Mouse (Mus musculus) thymus, postnatal 36 days (tissue): ENCODE measurements around the gene Rps6ka5.

Experiments
- DNase-seq, 2 experiments: peaks; one replicate each; pipeline ENCODE4 v3.0.0; 2022; ENCODE audit warnings: mixed read lengths in 2 of 2

The Rps6ka5 gene

DNA sequence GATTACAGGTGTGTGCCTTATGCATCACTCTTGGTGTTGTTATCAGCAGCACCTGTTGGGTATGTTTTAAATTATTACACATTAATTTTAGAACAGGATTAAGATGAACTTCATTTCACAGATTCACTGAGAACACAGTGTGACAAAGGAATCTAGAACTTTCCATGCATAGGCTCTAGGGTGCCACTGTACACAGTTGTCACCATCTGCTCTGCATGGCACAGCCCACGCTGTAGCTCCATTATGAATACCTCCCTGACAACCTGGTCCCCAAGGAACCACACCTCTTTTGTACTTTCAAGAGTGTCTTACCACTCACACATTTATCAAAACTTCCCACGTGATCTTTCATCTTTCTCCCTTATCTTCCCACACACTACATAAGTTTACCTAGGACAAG, 140.2 kb downstream of the Rps6ka5 start:
- no peak for DNase-seq

DNA sequence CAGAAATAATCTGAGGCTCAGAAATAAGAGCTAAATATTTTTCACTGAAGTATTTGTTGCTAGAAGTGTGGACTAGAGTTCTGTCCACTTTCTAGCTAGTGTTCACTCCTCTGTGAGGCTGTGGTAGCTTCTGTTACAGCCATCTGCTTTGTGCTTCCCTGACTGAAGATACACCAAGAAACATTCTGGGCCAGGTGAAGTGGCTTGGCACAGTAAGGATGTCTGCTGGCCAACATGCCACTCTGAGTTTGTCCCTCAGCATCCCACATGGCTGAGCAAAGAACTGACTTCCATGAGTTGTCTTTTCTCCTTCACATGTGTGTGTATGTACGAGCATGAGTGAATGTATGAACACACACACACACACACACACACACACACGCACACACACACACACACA, 147.6 kb downstream of the Rps6ka5 start:
- DNase-seq: no peak

DNA sequence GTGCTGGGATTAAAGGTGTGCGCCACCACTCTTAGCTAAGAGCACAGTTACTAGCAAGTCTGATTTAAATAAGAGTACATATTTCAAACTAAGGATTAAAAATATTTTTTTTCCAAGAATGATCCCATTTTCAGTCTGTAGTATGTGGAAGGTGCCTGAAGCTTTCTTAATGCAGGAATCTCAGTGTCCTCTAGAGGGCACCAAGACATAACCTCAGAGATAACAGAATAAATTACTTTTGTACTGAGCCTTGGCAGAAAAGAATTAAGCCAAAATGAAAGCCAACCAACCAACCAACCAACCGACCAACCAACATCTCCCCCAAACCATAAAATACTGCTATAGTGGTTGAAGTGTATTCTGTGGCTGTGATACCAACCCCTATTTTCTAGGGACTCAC, 148.5 kb downstream of the Rps6ka5 start:
- DNase-seq: no peak

DNA sequence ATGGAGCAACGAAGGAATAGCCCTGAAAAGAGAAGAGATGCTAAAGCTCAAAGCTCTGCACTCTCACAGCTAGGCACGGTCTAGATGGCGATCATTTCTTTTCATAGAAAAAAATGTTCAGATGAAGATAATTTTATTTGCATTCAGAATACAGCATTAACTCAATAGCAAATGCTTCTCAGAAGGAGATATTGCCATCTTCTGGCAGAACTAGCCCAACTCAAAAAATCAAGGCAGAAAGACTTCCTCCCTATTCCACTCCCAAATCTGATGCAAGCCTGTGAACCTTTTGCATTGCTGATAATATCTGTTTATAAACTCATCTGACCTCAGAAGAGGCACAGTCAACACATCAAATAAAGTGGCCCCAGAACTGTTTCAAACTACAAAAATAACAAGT, 151.0 kb downstream of the Rps6ka5 start:
- DNase-seq: no peak

DNA sequence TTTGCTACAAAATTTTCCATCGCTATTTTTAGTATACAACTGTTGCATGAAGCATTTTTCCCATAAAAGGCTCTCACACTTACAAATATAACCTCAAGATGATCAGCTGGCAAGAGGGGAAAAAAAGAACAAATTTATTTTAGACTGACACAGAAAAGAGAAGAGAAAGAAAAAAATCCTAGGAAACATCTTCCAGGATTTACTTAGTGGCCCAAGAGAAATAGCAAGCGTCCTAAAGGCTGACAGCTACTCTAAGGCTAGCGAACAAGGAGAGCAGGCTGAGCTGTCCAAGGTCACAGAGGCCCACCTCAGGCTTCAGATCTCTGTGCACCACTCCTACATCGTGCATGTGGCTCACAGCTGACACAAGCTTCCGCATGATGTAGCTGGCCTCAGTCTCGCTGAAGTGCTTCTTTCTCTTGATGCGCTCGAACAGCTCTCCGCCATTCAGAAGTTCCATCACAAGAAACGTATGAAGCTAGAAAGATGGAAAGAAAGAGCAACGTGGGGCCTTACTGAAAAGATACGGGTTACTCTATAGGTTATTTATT, 156.2 kb downstream of the Rps6ka5 start:
- DNase-seq: no peak

DNA sequence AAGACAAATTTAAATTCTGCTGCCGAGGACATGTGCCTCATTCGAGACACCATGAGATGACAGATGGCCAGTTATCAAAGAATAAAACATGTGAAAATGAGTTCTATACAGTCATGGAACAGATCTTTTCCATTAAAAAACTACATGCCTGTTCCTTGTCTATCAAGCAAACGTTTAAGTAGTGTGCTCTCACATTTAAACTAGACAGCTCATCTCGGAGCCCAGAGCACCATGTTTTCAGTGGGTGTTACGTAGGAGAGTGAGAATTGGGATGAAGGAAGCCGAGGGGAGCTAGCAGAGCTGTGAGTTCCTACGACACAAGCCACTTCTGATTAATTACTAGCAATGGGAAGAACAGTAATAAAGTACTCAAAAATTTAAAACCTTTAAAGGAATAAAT, 158.0 kb downstream of the Rps6ka5 start:
- DNase-seq: no peak

DNA sequence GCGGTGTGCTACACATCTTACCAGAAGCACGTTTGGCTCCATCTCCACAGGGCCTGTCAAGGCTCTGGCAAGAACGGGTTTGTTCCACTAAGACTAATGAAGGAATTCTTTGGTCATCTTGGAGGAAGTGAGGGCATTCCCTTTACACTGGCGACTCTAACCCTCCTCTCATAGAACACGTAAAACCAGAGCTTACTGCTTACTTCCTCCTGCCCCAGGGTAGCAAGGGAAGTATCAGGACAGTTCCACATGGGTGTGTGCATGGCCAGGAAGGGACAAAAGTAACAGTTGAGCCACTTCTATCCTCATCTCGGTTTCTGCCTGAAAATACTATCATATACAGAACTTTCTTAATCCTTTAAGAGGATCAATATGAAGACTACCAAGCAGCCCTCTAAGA, 158.7 kb downstream of the Rps6ka5 start:
- DNase-seq: no peak

DNA sequence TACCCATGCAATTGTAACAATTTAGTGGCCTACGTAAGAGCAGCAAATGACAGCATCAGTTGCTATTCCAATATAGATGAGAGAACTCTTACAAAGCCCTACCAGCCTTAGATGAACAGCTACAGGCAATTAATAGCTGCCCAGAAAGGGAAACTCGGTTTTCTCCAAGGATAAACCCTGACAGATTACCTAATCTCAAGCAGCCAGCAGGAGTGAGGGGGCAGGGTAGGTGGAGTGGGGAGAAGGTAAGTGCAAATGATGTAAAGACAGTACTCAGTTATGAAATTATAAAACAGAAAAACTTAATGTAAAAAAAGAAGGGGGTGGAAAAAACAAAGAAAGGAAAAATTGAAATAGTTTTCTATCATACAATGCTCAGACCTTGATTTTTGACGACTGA, 159.2 kb downstream of the Rps6ka5 start:
- no peak for DNase-seq

DNA sequence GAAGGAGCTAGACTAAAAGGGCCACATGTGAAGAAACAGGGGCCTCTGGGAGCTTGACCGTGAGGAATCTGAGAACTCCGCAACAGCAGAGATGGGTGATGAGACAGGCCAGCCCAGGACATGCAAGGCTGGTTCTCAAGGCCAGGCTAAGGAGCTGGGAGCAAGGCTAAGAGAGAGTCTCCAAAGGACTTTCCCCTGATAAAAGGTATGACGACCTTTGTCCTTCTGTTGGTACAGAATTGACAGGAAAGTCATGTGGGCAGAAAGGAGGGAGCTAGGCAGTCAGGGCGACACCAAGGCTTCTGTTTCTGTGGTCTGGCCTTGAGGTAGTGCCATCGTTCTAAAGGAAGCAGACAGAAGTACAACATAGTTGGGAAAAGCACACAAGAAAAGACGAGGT, 173.1 kb downstream of the Rps6ka5 start:
- no peak for DNase-seq

DNA sequence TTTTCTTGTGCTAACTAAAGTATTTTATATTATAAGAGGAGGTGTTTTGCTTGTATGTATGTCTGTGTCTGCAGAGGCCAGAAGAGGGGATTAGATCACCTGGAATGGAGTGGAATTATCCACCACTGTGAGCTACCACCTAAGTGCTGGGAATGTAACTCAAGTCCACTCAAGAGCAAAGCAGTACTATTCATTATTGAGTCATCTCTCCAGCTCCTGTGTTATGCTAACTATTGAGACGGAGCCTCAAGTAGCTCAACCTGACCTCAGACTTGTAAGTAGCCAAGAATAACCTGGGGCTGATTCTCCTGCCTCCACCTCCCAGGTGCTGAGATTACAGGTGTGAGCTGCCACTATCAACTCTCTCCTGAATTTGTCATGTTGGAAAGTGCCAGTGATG, 174.8 kb downstream of the Rps6ka5 start:
- DNase-seq: no peak

DNA sequence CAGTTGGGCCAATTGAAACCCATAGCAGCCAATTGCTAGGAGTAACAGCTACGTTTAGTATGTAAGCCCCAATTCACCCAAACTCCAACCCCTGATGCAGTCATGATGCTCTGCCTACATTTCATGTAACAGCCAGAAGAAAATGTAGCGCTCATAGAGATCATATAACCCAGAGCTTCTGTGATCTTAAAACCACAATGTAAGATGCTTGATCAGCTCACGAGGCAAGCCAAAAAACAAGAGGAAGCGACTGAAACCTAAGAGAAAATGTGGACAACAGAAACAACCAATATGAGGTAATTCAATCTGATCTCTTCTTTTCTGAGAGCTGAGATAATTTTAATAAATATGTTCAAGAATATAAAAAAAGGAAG, 182.6 kb downstream of the Rps6ka5 start:
- DNase-seq: no peak

DNA sequence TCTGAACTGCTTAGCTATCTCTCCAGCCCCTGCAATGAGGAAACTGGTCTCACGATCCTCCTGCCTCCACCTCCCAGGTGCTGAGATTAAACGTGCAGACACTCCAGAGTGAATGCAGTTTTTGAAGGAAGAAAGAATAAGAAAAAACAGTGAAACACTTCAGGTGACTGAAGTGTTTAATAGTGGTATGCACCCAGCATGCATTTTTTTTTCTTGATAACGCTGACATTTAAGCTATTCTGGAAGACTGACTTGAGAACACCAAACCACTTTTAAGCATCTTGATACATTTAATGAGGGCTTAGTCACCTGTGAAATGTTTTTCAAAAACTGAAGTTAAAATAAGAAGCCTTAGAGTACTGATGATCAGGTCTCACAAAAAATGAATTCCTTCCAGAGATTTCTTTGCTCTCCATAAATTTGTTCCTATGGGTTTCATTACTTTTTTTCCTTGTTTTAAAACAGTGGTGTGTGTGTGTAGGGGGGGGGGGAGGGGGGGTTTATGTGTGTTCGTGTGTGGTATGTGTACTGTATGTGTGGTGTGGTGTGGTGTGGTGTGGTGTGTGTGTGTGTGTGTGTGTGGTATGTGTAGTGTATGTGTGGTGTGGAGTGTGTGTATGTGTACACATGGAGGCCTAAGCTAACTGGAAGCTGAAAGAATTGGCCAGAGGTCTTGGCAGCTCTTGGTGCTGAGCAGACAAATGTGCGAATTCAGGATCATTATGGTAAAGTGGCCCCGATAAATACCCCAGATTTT, 183.2 kb downstream of the Rps6ka5 start:
- DNase-seq: no peak

DNA sequence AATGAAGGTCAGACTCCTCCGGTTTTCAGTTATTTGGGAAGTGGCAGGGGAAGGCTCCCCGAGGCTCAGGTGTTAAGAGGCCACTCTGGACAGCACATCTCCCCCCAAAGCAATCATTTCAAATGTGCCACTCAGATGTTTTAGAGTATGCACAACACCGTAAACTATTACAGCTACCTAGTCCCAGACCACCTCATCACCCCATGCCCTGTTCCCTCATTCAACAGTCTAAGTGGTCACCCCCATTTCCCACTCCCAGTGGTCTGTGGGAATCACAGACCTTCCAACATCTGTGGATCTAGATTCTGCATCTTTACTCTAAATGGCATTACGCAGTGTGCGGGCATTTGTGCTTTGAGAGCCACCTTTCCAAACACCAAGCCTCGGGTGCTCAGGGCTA, 184.3 kb downstream of the Rps6ka5 start:
- DNase-seq: no peak

DNA sequence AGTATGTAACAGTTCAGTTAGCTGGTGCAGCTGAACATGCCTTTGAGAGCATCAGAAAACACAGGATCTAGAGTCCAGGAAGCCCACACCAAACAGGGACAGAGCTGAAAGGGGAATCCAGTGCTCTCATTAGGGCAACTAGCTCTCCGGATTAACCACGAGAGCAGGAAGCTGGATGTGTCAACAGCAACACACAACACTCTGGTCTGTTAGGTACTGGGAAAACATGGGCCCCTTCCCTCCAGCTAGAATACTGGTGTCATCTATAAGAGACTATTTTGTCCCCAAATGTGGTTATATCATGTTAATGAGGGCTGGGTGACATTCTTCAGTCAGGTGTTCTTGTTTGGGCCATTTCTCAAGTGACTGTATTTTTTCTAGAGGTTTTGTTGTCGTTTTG, 184.7 kb downstream of the Rps6ka5 start:
- DNase-seq: no peak

DNA sequence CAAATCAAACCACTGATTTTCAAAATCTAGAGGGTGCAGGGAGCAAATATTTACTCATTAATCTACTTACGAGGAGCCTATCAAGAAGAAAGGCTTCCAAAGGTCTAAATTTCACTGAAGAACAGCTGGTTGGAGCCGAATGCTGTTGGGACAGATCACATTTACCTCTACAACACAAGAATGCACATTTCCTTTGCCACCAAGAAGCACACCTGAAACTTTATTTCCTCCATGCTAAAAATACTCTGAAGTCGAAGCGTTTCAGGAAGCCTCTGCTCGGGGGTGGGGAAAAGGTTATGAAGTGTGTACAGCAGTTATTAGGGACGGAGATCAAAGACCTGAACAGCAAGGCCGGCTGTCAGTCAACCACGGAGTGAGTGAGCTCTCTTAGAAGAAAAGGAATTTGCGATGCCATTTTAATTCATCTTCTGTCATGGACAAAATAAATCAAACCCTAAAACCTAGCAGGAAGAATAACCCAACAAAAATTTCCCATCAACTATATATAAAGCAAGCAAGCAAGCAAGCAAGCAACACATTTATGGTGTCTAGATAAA, 187.5 kb downstream of the Rps6ka5 start:
- no peak for DNase-seq

DNA sequence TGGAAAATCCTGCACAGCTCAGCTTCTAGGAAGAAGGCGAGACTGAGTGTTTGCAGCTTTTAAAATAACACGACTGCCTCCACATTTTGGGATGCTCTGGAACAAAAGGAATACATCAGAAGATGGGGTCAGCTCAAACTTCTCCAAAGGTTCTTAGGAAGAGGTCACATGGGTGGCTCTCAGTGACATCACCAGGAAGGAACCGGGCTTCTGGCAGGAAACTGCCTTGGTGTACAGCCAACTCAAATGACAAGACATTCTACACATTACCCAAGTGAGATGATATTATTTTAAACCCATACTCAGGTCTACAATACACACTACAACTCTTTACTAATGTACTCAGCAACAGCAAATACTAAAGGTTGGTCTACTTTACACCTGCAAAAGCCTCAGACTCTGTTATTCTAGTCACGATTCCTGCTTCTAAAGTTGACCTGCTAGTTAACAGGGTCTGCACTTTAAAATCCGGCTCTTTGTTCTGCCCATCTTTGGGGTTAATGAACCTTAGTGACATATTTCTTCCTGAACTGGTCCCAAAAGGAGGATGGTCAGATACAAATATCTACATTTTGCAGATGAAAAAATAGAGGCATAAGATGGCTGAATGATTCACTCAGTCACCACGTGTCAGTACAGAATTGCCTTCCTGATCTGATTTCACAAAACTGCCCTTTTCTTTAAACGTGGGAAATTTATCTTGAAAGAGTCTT, 188.2 kb downstream of the Rps6ka5 start:
- DNase-seq: no peak

DNA sequence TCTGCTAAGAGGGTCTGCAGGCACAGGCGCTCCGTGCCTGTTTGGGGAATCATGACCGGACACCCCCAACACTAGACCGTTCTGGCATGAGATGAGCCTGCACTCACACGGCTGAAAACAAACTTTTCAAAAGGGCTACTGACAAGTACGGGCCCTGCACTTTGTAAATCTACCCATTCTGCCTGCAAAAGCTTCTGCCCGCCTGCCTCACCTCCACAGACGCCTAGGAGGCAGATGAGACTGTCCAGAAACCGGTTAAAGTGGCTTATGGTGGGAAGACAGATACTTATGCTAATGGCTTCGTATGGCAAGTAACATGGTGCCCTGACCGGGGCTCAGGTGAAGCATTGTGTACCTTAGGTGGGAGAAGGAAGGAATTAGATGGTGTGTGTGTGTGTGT, 189.7 kb downstream of the Rps6ka5 start:
- DNase-seq: no peak

DNA sequence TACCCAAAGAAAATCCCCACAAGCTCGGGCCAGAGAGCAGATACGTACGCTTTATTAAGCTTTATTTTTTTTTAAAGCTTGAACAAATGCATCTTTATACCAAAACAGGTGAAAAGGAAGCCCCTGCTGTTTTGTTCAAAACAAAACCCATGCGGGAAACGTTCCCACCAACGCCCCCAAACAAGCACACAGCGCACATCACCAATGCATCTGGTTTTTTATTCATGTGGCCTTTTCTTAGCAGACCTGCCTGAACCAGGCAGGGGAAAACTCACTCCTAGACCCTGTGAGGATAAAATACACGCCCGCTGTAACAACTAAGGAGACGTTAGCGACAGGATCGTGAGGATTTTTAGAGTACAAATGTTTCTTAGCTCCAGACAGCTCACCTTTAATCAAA, 191.8 kb downstream of the Rps6ka5 start:
- no peak for DNase-seq

DNA sequence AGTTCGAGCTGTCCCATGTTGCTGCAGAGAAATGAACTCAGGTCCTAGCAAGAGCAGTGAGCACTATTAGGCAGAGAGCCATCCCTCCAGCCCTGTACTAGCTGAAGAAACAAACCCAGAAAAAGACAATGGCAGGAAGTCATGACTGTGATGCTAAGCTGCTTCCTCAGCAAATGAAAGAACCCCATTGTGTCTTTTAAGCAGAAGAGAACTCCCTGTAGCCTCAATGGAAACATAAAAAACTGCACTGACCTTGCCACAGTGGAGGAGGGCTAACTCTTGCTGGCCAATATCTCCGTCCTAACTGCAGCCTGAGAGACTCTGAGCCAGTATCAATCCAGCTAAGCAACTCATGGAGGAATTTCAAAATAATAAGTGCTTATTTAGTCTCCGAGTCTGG, 192.8 kb downstream of the Rps6ka5 start:
- no peak for DNase-seq

DNA sequence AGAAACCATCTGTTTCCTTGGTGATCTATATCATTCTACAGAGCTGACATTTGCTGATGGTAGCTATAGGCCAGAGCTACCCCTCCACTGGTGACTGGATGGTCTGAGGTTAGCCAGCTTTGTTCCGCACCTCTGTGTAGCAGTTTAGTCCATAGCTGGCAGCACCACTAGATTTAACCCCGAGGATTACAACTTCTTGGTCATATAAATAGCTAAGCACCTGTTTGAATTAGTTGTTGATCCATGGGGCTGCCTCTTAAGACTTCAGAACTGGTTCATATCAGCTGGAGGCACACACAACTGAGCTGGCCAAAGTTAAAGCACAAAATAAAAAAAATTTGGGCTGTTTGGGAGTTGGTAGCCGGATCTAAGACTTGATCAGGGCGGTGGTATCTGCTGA, 193.6 kb downstream of the Rps6ka5 start:
- no peak for DNase-seq

DNA sequence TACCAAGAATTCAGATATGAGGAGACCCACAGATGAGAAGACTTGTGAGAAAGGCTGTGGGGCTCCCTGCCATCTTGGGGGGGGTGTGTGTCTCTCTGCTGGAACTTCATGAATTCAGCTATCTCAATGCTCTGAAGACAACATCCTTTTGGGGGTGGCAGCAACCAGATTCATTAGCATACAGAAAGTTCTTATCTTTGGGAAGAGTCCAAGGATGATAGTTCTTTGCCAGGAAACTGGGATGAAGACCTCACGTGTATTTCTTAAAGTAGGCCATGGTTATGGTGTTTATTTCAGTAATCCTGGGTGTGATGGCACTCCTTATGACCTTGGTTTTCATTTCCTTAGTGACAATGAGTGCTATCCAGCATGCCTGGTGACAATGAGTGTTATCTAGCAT, 195.0 kb downstream of the Rps6ka5 start:
- DNase-seq: no peak

DNA sequence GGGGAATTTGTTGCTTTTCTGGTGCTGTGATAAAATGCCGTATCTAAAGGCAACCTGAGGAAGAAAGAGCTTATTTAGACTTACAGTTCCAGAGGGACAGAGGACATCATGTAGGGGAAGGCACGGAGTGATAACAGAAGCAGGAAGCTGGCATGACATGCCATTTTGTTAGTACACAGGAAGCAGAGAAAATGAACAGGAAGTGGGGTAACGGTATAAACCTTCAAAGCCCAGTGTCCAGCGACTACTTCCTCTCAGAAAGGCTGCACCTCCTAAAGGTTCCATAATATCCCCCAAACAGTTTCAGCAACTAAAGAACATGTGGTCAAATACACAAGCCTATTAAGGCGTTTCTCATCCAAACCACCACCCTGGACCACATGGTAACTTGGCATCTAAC, 195.9 kb downstream of the Rps6ka5 start:
- DNase-seq: no peak

DNA sequence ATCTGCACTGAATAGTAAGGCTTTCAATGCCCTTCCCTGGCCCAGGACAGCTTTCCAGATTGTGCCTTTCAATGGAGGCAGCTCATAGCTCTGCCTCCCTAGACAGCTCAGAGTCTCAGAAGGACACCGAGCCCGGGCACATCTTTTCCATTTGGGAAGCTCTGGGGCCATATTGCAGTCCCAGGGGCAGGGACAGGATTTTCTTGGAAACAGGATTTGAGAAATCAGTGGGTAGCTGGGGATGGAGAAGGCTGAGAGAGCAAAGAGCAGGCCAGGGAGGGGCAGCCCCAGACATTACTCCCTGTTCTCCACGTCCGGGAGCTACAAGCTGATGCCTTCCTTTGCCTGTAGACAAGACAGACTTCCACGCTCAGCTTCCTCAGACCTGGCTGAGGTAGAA, 197.1 kb downstream of the Rps6ka5 start:
- DNase-seq: no peak

DNA sequence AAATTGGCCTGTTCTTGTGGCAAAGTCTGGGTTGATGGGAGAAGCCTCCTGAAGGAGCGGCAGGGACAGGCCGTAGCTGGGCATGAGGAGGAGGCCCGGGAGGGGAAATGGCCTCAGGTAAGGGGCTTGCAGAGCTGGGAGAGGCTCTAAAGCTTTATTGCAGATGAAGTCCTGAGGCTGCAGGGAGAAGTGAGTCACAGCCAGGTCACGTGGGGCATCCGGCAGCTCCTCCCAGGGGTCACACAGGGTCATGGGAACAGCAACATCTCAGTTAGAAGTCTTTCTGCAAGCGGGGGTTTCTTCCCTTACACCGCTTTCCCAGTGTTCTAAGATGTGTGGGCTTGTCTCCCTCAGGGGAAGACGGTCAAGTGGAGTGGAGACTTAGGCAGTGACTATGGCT, 197.6 kb downstream of the Rps6ka5 start:
- no peak for DNase-seq
